Mouse (Mus musculus) heart, postnatal 14 days (tissue): ENCODE results near the gene Prss16. TPM values are rescaled to one million over a fixed set of nuclear protein-coding genes. Genes with fewer than 3 reads are reported as not detected.
A peak's percentile ranks its signal among the peaks of the same experiment; 100 is the strongest.

Experiments
- DNase-seq, 2 experiments: peaks; one replicate each; pipeline ENCODE4 v3.0.0; 2021 to 2022
- intact Hi-C: fragments of 180-260 bp; cut with DNase I; formaldehyde crosslinking; loops from one replicate; pipeline ENCODE4 v1.15.1; 2025
- long read RNA-seq, 2 experiments: library from polyadenylated mRNA; stranded (forward); transcript quantifications; one replicate each; pipeline ENCODE4 v2.0.0; 2021
- total RNA-seq, 2 experiments: library from RNA; stranded (reverse); gene quantifications; 2 replicates each; pipeline ENCODE4 v1.2.3; 2021

Gene Prss16
- total RNA-seq = 10 to 100 TPM in 1 of 2 experiments, not detected in 1; 11.6 TPM
- long read RNA-seq, experiment 1, transcript Prss16-201 (12 exons, 2,155 nt) = major isoform, 15 of 18 reads
- long read RNA-seq, experiment 1, partial matches to known transcripts = 1 of 18 reads
- long read RNA-seq, experiment 1, other reads (novel, unspliced or antisense) = 1 of 18 reads
- long read RNA-seq, experiment 2 = 0 reads

GRCm38 (mm10) chr13:22009642-22010041 lies at the start of gene Prss16:
TSS of gene Prss16 (minus strand) at chr13:22009742.
- DNase-seq = no peak
- intact Hi-C loops = no loop called here

DNA sequence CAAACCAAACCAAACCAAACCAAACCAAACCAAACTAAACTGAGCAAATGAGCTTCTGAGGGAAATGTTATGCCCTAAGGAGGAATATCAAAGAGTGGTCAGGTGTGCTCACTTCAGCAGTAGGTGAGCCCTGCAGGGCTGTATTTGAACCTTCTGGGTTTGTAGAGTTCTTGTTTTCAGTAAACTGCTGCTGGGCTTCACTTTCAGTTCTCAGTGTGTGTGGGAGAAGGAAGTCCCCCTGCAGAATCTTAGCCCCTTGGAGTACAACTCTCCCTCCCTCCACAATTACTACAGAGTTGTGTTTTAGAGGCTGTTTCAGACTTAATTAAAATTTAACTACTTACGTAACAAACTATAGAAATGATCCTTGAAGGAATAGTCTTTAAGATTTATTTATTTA lies 44.2 kb upstream of the Prss16 start:
- no peak for DNase-seq
- intact Hi-C loops = no loop called here

DNA sequence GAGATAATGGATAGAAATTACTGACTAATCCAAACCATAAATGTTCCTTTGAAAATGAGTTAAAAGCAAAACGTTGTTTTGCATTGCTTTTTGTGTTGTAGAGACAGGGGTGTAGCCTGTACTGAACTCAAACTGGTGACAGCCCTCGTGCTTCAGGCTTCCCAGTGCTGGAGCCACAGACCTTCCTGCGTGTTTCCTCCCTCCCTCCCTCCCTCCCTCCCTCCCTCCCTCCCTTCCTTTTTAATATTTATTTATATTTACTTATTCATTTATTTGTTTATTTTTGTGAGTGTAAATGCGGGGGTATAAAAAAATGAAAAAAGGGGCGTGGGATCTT lies 41.9 kb upstream of the Prss16 start:
- DNase-seq = no peak
- intact Hi-C loops = no loop called here

DNA sequence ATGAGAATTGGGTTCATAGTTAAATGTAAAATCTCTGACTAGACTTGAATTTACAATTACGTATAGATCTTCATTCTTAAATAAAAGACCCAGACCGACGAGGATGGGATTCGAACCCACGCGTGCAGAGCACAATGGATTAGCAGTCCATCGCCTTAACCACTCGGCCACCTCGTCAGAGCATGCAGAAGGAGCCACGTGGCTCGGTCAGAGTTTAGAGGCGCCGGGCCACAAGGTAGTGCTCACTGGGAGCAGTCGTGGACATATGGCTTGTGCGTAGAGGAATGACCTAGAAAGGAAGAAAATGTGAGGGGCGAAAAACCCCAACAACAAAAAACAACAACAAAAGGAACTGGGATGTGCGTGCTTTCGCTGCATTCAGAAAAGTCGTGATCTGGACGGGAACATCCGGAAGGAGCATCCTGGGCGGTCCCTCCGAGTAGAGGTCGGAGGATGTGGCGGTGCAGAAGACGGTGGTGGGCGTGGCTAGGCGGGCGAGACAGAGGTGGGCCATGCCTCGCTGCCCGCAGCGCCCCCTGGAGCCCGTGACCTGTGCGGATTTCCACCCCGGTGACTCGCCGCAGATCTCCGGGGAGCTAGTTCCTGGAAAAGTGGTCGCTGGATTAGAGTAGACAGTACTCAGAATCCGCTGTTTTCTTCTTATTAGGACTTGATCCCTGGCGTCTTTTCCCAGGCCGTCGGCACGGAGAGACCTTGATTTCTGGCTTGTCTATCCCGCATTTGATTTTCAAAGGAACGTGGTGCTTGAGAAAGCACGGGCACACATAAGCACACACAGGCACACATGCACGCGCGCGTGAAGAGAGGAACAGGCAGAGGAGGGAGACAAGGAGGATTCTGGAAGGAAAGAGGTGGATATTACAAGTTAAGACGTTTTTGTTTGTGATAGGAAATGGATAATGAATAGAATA lies 41.3 kb upstream of the Prss16 start:
- intact Hi-C loops = no loop called here

DNA sequence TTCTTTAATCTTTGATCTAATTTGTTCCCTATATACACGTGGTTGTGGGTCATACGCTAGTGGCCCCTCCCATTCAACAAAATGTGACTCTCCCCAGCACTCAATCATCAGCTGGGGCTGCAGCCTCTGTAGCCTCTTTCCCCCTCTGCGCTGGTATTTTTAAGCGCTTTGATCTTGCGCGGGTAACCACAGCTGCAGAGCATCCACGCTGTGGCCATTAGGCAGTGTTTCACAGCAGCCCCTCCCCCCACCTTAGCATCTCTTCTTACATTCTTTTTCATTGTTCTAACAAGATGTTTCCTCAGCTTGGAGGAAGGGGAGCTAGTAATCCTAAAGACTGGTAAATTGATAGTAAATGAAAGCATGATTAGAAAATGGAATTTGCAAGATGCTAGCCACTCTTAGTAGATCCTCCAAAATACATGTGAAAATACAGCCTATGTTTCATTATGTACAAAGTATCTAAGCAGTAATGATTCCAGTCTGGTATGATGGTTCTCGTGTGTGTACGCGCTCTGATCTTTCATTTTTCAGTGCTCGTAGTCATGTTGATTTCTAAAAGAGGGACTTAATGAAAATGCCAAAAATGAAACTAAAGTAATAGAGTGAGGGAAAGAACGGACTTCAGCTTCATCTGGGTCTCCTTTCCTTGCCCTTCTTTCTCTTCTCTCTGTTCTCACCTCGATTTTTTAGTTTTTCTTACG lies 40.3 kb upstream of the Prss16 start:
- DNase-seq = peak in 1 of 2 experiments; percentile 13
- intact Hi-C loops = loop anchor here (10.0 kb wide), 1 partner anchor 1545 kb away; no protein-coding TSS in a partner anchor

More for the DNA sequence above, 41.3 kb upstream of the Prss16 start:
- DNase-seq = peak; percentile 90

- DNase-seq = no peak
- intact Hi-C loops = loop anchor here (10.0 kb wide), 1 partner anchor 1546 kb away; no protein-coding TSS in a partner anchor
Measured at GRCm38 (mm10) chr13:22049041-22049440, 39.5 kb upstream of the Prss16 start.

GRCm38 (mm10) chr13:22045311-22045710 lies 35.8 kb upstream of the Prss16 start:
- intact Hi-C loops = loop anchor here (10.0 kb wide), 1 partner anchor 1549 kb away; no protein-coding TSS in a partner anchor
- DNase-seq = no peak

DNA sequence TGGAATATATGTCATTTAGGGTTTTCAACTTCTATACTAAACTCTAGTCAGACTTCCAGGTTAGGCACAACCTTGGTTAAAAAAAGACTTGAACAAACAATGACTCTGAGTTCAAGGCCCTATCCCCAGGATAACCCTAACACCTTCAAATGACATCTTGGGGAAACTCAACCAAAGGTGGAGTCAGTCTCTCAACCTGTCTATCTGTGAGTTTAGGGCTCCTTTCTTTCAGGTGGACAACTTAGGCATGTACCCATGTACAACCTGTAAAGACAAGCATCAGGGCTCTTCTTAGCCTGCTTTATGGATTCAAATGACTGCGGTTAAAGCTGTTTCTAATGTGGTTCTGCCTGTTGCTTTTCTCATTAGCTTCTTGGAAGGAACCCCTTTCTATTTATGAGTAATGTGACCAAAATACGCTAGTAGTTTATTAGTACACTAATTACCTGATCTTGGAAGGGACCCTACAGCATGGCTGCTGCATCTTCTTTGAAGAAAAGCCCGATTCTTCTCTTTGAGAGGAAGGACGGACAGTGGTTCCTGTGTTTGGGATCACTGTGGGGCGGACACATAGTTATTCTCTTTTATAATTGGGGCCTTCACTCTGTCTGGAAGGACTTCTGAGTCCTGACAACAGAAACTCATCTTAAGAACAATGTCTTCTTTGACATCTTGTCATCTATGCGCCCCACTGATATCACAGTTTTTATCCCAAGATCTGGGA lies 35.1 kb upstream of the Prss16 start:
- intact Hi-C loops = loop anchor here (5.0 to 10.0 kb wide), 4 partner anchors 1550 to 1718 kb away; partner anchors contain the start of genes Hist1h1a, Hist1h2ac, Hist1h2bb and Hist1h2bc
- no peak for DNase-seq

DNA sequence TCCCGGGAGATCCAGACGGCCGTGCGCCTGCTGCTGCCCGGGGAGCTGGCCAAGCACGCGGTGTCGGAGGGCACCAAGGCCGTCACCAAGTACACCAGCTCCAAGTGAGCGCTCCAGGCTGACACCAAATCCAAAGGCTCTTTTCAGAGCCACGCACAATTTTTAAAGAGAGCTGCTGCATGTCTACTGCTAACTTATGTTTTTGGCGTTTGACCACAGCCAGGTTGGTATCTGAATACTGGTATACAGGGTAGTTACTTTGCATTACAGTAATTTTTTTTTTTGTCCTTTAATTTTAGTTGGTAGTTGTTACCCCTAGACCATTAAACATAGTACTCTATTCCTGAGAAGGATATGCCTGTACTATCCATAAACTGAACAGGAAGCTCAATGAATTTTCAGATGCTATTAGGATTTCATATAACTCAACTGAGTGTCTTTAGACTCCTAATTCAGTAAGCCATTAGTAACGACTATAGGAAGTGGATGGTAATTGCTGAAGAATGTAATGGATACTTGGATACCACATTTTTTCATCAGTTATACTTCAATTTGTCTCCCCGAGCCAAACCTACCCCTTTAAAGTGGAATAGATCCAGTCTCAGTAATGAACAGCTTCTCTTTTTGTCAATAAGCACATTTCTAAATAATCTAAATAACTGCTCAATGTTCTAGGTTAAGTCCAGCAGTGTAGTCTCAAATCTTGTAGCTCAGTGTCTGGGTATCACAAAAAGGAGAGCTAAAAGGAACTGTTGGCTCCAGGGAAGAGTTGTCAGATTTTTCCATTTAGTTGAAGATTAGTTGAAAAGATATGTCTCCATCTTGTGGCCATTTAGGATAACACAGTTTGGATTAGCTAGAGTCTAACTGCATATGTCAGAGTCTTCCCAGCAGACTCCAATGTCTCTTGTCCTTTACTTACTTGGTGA lies 34.2 kb upstream of the Prss16 start:
- intact Hi-C loops = loop anchor here (5.0 to 10.0 kb wide), 4 partner anchors 1551 to 1719 kb away; partner anchors contain the start of genes Hist1h1a, Hist1h2ac, Hist1h2bb and Hist1h2bc
- no peak for DNase-seq

GRCm38 (mm10) chr13:22042568-22043502 lies 33.3 kb upstream of the Prss16 start, which contains the start of the genes Hist1h2ag and Hist1h2bj:
TSS of gene Hist1h2ag (minus strand) at chr13:22042944.
TSS of gene Hist1h2bj (plus strand) at chr13:22043214.
- intact Hi-C loops = loop anchor here (5.0 to 10.0 kb wide), 4 partner anchors 1552 to 1719 kb away; partner anchors contain the start of genes Hist1h1a, Hist1h2ac, Hist1h2bb and Hist1h2bc

GRCm38 (mm10) chr13:22041651-22042567 lies 32.4 kb upstream of the Prss16 start:
- intact Hi-C loops = loop anchor here (5.0 to 10.0 kb wide), 4 partner anchors 1553 to 1720 kb away; partner anchors contain the start of genes Hist1h1a, Hist1h2ac, Hist1h2bb and Hist1h2bc
- DNase-seq = no peak

More at GRCm38 (mm10) chr13:22042568-22043502, 33.3 kb upstream of the Prss16 start, which contains the start of the genes Hist1h2ag and Hist1h2bj:
- peak; percentile 78 to 84 for DNase-seq

DNA sequence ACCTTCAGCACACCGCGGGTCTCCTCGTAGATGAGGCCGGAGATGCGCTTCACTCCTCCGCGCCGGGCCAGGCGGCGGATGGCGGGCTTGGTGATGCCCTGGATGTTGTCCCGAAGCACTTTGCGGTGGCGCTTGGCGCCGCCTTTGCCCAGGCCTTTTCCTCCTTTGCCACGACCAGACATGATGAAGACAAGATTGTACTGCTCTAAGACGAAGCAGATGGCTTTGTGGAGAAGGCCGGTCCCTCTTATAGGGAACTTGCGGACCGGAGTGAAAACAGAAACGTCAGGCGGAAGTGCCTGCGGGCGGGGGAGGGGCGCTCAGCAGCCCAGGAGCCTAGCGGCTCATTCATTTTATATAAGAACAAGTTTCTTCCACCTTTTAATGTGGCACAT lies 31.6 kb upstream of the Prss16 start, which contains the start of gene Hist1h4i:
TSS of gene Hist1h4i (minus strand) at position 221 of the 395 bp plus-strand sequence.
- peak; percentile 93 to 97 for DNase-seq
- intact Hi-C loops = loop anchor here (5.0 to 10.0 kb wide), 4 partner anchors 1554 to 1721 kb away; partner anchors contain the start of genes Hist1h1a, Hist1h2ac, Hist1h2bb and Hist1h2bc

DNA sequence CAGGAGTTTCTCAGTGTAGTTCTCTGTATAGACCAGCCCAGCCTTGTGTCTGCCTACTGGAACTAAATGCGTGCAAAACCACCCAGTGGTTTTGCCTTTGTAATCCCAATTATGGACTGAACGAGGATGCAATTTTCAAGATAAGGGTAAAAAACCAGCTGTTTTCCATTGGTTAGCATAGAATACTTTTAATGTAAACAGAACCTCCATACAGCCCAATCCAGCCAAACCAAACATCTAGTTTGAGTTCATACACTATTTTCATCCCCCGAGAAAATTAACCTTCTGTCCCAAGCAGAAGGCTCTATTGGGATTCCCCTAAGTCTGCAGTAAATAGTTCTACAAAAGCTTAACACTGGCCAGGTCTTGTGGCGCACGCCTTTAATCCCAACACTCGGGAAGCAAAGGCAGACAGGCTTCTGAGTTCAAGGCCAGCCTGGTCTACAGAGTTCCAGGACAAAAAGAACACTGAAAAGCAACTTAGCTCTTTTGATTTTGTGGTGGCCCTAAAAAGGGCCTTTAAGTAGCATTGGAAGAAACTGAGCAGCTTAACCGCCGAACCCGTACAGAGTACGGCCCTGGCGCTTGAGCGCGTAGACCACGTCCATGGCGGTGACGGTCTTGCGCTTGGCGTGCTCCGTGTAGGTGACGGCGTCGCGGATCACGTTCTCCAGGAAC lies 31.1 kb upstream of the Prss16 start:
- DNase-seq = no peak
- intact Hi-C loops = loop anchor here (5.0 to 10.0 kb wide), 4 partner anchors 1554 to 1722 kb away; partner anchors contain the start of genes Hist1h1a, Hist1h2ac, Hist1h2bb and Hist1h2bc

- intact Hi-C loops = loop anchor here (5.0 to 10.0 kb wide), 5 partner anchors 1532 to 1722 kb away; partner anchors contain the start of genes Hist1h1a, Hist1h2ac, Hist1h2ad and Hist1h2ae
Measured at GRCm38 (mm10) chr13:22039951-22040463, 30.5 kb upstream of the Prss16 start.

GRCm38 (mm10) chr13:22039364-22039763 lies 29.8 kb upstream of the Prss16 start:
- intact Hi-C loops = loop anchor here (5.0 kb wide), 1 partner anchor 1533 kb away; the partner anchor contains the start of genes Hist1h2ad, Hist1h2ae, Hist1h2bf and Hist1h2bg
- no peak for DNase-seq

More at GRCm38 (mm10) chr13:22039951-22040463, 30.5 kb upstream of the Prss16 start:
- no peak for DNase-seq
